Mouse (Mus musculus): ENCODE measurements around the gene Rftn2.
A peak's percentile ranks its signal among the peaks of the same experiment; 100 is the strongest.

Gene Rftn2

GRCm38 (mm10) chr1:55226011-55226857 lies at the start of gene Rftn2:
Rftn2 (minus strand) TSS chr1:55226782.
- no peak for DNase-seq (ENCODE audit: low read depth, low spot score)

GRCm38 (mm10) chr1:55265447-55265846 lies 38.9 kb upstream of the Rftn2 start:
- no peak for DNase-seq (ENCODE audit: low read depth, low spot score)

GRCm38 (mm10) chr1:55264385-55264784 lies 37.8 kb upstream of the Rftn2 start:
- DNase-seq (ENCODE audit: low read depth, low spot score), result no peak

- no peak for DNase-seq (ENCODE audit: low read depth, low spot score)
Measured at GRCm38 (mm10) chr1:55246374-55246773, 19.8 kb upstream of the Rftn2 start.

- peak; percentile 48 for DNase-seq (ENCODE audit: low read depth, low spot score)
Measured at GRCm38 (mm10) chr1:55239237-55239636, 12.7 kb upstream of the Rftn2 start.

GRCm38 (mm10) chr1:55238496-55238895 lies 11.9 kb upstream of the Rftn2 start:
- DNase-seq (ENCODE audit: low read depth, low spot score), result no peak

GRCm38 (mm10) chr1:55237643-55238161 lies 11.1 kb upstream of the Rftn2 start:
- DNase-seq (ENCODE audit: low read depth, low spot score), result no peak

GRCm38 (mm10) chr1:55236890-55237642 lies 10.5 kb upstream of the Rftn2 start, which contains the start of gene Mars2:
Mars2 (plus strand) TSS chr1:55237177.
- DNase-seq (ENCODE audit: low read depth, low spot score), result peak; percentile 84

GRCm38 (mm10) chr1:55236487-55236886 lies 9.9 kb upstream of the Rftn2 start:
- no peak for DNase-seq (ENCODE audit: low read depth, low spot score)

- DNase-seq (ENCODE audit: low read depth, low spot score), result no peak
Measured at GRCm38 (mm10) chr1:55234910-55235520, 8.4 kb upstream of the Rftn2 start.

- no peak for DNase-seq (ENCODE audit: low read depth, low spot score)
Measured at GRCm38 (mm10) chr1:55228256-55228884, 1.8 kb upstream of the Rftn2 start.

GRCm38 (mm10) chr1:55227376-55227775 lies 794 bp upstream of the Rftn2 start:
- DNase-seq (ENCODE audit: low read depth, low spot score), result no peak

GRCm38 (mm10) chr1:55225398-55225797 lies 1.2 kb downstream of the Rftn2 start:
- DNase-seq (ENCODE audit: low read depth, low spot score), result no peak

- no peak for DNase-seq (ENCODE audit: low read depth, low spot score)
Measured at GRCm38 (mm10) chr1:55224111-55224510, 2.5 kb downstream of the Rftn2 start.

- DNase-seq (ENCODE audit: low read depth, low spot score), result no peak
Measured at GRCm38 (mm10) chr1:55223026-55223425, 3.6 kb downstream of the Rftn2 start.

- no peak for DNase-seq (ENCODE audit: low read depth, low spot score)
Measured at GRCm38 (mm10) chr1:55221352-55221751, 5.2 kb downstream of the Rftn2 start.

- no peak for DNase-seq (ENCODE audit: low read depth, low spot score)
Measured at GRCm38 (mm10) chr1:55217191-55217590, 9.4 kb downstream of the Rftn2 start.

GRCm38 (mm10) chr1:55215185-55215813 lies 11.3 kb downstream of the Rftn2 start:
- no peak for DNase-seq (ENCODE audit: low read depth, low spot score)

- no peak for DNase-seq (ENCODE audit: low read depth, low spot score)
Measured at GRCm38 (mm10) chr1:55213936-55214335, 12.6 kb downstream of the Rftn2 start.

GRCm38 (mm10) chr1:55213475-55213874 lies 13.1 kb downstream of the Rftn2 start:
- DNase-seq (ENCODE audit: low read depth, low spot score), result no peak

GRCm38 (mm10) chr1:55212771-55213170 lies 13.8 kb downstream of the Rftn2 start:
- DNase-seq (ENCODE audit: low read depth, low spot score), result no peak
